Mouse (Mus musculus) kidney, adult 2 months (tissue): ENCODE results near the gene Cdc42se2. TPM values are rescaled to one million over a fixed set of nuclear protein-coding genes. Genes with fewer than 3 reads are reported as not detected.

ENCODE experiments used
- DNase-seq: peaks from one replicate; pipeline ENCODE4 v3.0.0; 2021
- H3K27ac ChIP-seq: fragments of 200-500 bp; 2 replicates; pipeline ENCODE4 v1.5.1; 2012; ENCODE audit warnings: low read depth, low read length, control low read depth, inconsistent platforms; ENCODE audit not compliant: insufficient read depth
- H3K27me3 ChIP-seq: fragments of 200-500 bp; replicated peaks from 2 replicates; pipeline ENCODE4 v1.6.1; 2012; ENCODE audit warnings: mild to moderate bottlenecking, moderate library complexity, low read length, inconsistent platforms; ENCODE audit not compliant: control insufficient read depth, insufficient read depth
- H3K36me3 ChIP-seq: fragments of 200-500 bp; 2 replicates; pipeline ENCODE4 v1.6.1; 2012; ENCODE audit warnings: mild to moderate bottlenecking, moderate library complexity, low read length, inconsistent platforms; ENCODE audit not compliant: control insufficient read depth, insufficient read depth
- H3K4me1 ChIP-seq: fragments of 200-500 bp; 2 replicates; pipeline ENCODE4 v1.6.1; 2011; ENCODE audit warnings: low read length; ENCODE audit not compliant: control insufficient read depth, insufficient read depth
- H3K4me3 ChIP-seq: fragments of 200-500 bp; 2 replicates; pipeline ENCODE4 v1.5.1; 2011; ENCODE audit warnings: mild to moderate bottlenecking, low read depth, low read length, control low read depth; ENCODE audit not compliant: insufficient read depth
- CTCF ChIP-seq: fragments of 200-500 bp; conservative IDR thresholded peaks from 2 replicates; pipeline ENCODE4 v1.5.1; 2011; ENCODE audit warnings: low read depth, mild to moderate bottlenecking, control low read depth, low read length, moderate library complexity, mixed read lengths; ENCODE audit not compliant: insufficient read depth, insufficient read length
- POLR2A ChIP-seq: fragments of 200-500 bp; IDR thresholded peaks from one replicate; pipeline ENCODE4 v1.6.1; 2011; ENCODE audit warnings: low read depth, low read length, control low read depth
- WGBS: fragments of 180-500 bp; shearing (Covaris S2); methylation state at CpG from one replicate; pipeline ENCODE4 v1.1.7; 2018; 5-methylcytosine and 5-hydroxymethylcytosine counted together
- polyA plus RNA-seq: library from polyadenylated mRNA; depleted of rRNA; stranded (reverse); fragments of >200 nt; gene quantifications from 2 replicates; pipeline ENCODE4 v1.2.3, GENCODE M21; 2012

Gene Cdc42se2
- polyA plus RNA-seq, 1 experiment, result 30.6 TPM

GRCm38 (mm10) chr11:54807669-54808068 lies 20.2 kb upstream of the Cdc42se2 start:
- Histone ChIP-seq H3K36me3 (no peaks in the 10 kb centered on the region), H3K27me3 (no peaks in the 10 kb centered on the region), H3K4me1 (no peaks in the 10 kb centered on the region), H3K4me3 (no peak overlapping the region), H3K27ac (no peak overlapping the region)
- DNase-seq, result no peak
- TF ChIP-seq POLR2A, result no peak
- WGBS, result 60% methylated on average over 9 of the region's 9 CpGs

- H3K27me3 ChIP-seq, result no peaks in the 10 kb centered on the region
- no peak for DNase-seq
- no peak overlapping the region for H3K27ac ChIP-seq
- H3K36me3 ChIP-seq, result no peaks in the 10 kb centered on the region
- 96% methylated on average over 28 of the region's 28 CpGs for WGBS
- no peak overlapping the region for H3K4me3 ChIP-seq
- no peaks in the 10 kb centered on the region for H3K4me1 ChIP-seq
- TF ChIP-seq CTCF (no peak), POLR2A (no peak)
Measured at GRCm38 (mm10) chr11:54806891-54807290, 19.4 kb upstream of the Cdc42se2 start.

GRCm38 (mm10) chr11:54805196-54805595 lies 17.7 kb upstream of the Cdc42se2 start:
- Histone ChIP-seq H3K4me3 (no peak overlapping the region), H3K27me3 (no peaks in the 10 kb centered on the region), H3K27ac (no peak overlapping the region), H3K4me1 (no peaks in the 10 kb centered on the region), H3K36me3 (no peaks in the 10 kb centered on the region)
- peak; percentile 80 for DNase-seq
- WGBS, result 65% methylated on average over 4 of the region's 4 CpGs
- TF ChIP-seq POLR2A, result no peak
- no peak for TF ChIP-seq CTCF

GRCm38 (mm10) chr11:54802621-54803020 lies 15.1 kb upstream of the Cdc42se2 start:
- WGBS, result 41% methylated on average over 6 of the region's 6 CpGs
- Histone ChIP-seq H3K27me3 (no peaks in the 10 kb centered on the region), H3K4me3 (no peak overlapping the region), H3K4me1 (no peaks in the 10 kb centered on the region), H3K36me3 (no peaks in the 10 kb centered on the region), H3K27ac (no peak overlapping the region)
- TF ChIP-seq CTCF, result no peak
- no peak for TF ChIP-seq POLR2A
- no peak for DNase-seq

- Histone ChIP-seq H3K4me3 (no peak overlapping the region), H3K4me1 (no peaks in the 10 kb centered on the region), H3K27ac (peak overlapping the region; percentile 63), H3K36me3 (no peaks in the 10 kb centered on the region), H3K27me3 (no peaks in the 10 kb centered on the region)
- WGBS, result 43% methylated on average over 6 of the region's 6 CpGs
- peak; percentile 77 for DNase-seq
- TF ChIP-seq POLR2A (no peak), CTCF (no peak)
Measured at GRCm38 (mm10) chr11:54801791-54802558, 14.5 kb upstream of the Cdc42se2 start.

- no peak for DNase-seq
- Histone ChIP-seq H3K4me1 (no peaks in the 10 kb centered on the region), H3K36me3 (no peaks in the 10 kb centered on the region), H3K27ac (no peak overlapping the region), H3K27me3 (no peaks in the 10 kb centered on the region), H3K4me3 (no peak overlapping the region)
- WGBS, result 62% methylated on average over 11 of the region's 11 CpGs
- TF ChIP-seq POLR2A, result no peak
- TF ChIP-seq CTCF, result no peak
Measured at GRCm38 (mm10) chr11:54796551-54796950, 9.1 kb upstream of the Cdc42se2 start.

GRCm38 (mm10) chr11:54794678-54795077 lies 7.2 kb upstream of the Cdc42se2 start:
- Histone ChIP-seq H3K36me3 (no peaks in the 10 kb centered on the region), H3K27ac (no peak overlapping the region), H3K4me1 (no peaks in the 10 kb centered on the region), H3K27me3 (no peaks in the 10 kb centered on the region), H3K4me3 (no peak overlapping the region)
- DNase-seq, result no peak
- no peak for TF ChIP-seq POLR2A
- TF ChIP-seq CTCF, result no peak
- WGBS, result 91% methylated on average over 3 of the region's 3 CpGs
